Mouse (Mus musculus) spleen, postnatal 36 days (tissue): Measurements from ENCODE around the gene Cyb561a3.
"Not testable (repeated sequence)": the region's sequence is repeated elsewhere in the genome, so short reads cannot be mapped to it uniquely, and the experiment has no call there.

ENCODE experiments used
- DNase-seq, 2 experiments: peaks; one replicate each; pipeline ENCODE4 v3.0.0; 2022; ENCODE audit warnings: low spot score in 2 of 2, mixed read lengths in 1 of 2

The Cyb561a3 gene

GRCm38 (mm10) chr19:10576690-10577561, at the start of gene Cyb561a3, which contains the start of gene Tmem138:
Gene Cyb561a3, plus strand, starts transcription at chr19:10577172.
Gene Tmem138, minus strand, starts transcription at chr19:10577362.
- DNase-seq: peak; percentile 92 to 93

DNA sequence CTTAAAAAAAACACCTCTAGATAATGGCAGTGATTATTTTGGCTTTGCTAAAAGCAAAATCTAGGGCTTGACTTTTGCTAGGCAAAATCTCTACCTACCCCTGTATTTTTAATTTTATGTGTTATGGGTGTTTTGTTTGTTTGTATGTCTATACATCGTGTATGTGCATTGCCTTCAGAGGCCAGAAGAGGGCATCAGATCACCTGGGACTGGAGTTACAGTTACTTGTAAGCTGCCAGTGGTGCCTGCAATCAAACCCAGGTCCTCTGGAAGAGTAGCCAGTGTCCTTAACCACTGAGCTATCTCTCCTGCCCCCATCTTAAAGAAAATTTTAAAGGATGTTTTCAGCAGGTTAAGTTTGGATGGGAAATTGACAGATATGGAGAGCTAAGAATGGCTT, 46.9 kb upstream of the Cyb561a3 start:
- DNase-seq: no peak

- no peak for DNase-seq
Observed at GRCm38 (mm10) chr19:10539454-10539853, 37.5 kb upstream of the Cyb561a3 start.

GRCm38 (mm10) chr19:10555624-10556510, 21.1 kb upstream of the Cyb561a3 start, which contains the start of gene Tmem216:
Gene Tmem216, minus strand, starts transcription at chr19:10556238.
- DNase-seq: peak; percentile 87 to 88

GRCm38 (mm10) chr19:10557001-10557400, 20.0 kb upstream of the Cyb561a3 start:
- no peak for DNase-seq

- no peak for DNase-seq
Observed at GRCm38 (mm10) chr19:10557430-10557829, 19.5 kb upstream of the Cyb561a3 start.

DNA sequence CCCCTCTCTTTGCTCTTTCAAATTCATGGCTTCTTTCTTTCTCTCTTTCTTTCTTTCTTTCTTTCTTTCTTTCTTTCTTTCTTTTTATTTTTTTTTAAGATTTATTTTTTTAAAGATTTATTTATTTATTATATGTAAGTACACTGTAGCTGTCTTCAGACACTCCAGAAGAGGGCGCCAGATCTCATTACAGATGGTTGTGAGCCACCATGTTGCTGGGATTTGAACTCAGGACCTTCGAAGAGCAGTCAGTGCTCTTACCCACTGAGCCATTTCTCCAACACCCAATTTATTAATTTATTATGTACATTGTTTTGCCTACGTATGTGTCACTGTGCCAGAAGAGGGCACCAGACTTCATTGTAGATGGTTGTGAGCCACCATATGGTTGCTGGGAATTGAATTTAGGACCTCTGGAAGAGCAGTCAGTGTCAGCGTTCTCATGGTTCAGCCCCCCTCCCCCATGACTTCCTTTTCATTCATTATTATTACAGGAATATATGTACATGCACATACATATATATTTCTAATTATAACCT, 19.1 kb upstream of the Cyb561a3 start:
- not testable (repeated sequence) for DNase-seq

DNA sequence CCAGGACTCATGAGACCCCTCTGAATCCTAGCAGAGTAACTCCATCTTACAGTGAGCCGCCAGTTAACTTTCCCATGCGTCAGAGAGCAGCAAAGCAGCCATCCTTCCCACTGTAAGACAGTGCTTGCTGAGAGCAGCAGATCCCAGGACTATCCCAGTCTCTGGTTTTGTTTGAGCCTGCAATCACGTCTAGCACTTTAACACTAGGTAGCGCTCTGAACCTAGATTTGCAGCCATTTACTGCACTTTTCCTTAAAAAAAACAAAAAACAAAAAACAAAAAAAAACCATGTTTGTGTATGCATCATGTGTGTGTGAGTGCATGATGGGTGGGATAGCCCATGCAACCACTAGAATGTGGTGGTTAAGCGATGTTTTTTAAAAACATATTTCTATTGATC, 16.9 kb upstream of the Cyb561a3 start:
- no peak for DNase-seq

DNA sequence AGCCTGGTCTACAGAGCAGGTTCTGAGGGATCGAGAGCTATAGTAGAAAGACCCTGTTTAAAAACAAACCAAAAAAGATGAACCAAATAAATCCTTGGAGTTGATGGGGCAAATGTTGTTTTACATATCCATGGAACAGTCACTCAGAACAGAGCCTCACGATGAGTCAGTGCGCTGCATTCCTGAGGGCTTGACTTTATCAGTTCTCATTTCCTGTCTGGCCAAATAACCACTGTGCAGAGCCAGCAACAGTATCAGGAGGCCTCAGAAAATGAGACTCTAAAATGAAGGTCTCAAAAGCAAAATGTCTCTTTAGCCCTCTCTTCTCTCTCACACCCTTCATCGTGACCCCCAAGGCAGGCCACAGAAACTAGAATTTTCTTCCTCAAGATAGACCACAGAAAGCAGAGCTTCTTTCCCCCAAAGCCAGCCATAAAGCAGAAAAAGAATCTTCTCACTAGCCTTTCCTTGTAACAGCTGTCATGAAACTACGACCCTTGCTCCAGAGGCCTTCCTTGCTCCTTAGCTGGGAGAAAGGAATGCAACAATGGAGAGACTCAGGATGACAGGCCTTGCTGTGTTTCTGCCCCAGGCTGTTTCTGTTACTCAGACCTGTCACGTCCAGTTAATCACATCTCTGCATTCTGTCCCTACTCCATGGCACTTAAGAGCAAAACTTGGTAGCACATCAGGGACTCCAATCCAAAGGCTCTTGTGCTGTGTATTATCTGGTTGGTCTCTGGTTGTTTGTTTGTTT, 15.2 kb upstream of the Cyb561a3 start:
- no peak for DNase-seq

DNA sequence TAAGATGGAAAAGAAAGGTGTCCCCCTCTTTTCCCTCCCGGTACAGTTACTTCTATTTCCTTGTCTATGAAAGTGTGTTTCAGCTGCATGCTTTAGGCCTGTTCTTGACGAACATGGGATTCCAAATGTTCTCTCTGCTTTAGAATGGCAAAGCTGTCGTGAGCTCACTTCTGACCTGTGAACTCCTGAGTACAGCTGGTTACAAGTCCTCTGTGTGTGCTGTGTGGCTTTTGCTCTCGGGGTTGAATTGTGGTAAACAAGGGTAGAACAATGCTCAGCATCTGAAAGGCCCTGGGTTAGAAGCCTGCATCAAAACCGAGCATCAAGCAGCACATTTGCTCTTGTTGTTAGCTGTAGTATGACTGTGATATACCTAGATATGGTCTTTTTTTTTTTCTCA, 14.6 kb upstream of the Cyb561a3 start:
- no peak for DNase-seq

GRCm38 (mm10) chr19:10564278-10564677, 12.7 kb upstream of the Cyb561a3 start:
- no peak for DNase-seq

- no peak for DNase-seq
Observed at GRCm38 (mm10) chr19:10565217-10565616, 11.8 kb upstream of the Cyb561a3 start.

DNA sequence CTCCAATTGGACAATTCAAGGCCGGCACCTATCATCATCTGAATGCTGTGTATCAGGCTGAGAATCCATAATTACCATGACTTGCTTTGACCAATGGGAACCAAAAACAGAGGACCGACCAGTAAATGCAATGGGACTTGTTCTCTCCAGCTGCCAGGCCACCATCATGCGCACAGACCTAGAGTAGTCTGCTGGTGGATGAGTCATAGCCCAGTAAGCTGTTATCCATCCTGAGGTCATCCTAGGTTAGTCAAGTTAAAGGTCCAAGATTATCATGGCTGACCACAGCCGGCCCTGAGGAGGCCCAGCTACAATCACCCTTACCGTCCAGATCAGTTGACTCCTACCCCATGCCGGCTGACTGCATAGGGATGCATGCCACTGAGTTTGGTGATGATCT, 7.3 kb upstream of the Cyb561a3 start:
- no peak for DNase-seq

- no peak for DNase-seq
Observed at GRCm38 (mm10) chr19:10580102-10580501, 3.1 kb downstream of the Cyb561a3 start.

DNA sequence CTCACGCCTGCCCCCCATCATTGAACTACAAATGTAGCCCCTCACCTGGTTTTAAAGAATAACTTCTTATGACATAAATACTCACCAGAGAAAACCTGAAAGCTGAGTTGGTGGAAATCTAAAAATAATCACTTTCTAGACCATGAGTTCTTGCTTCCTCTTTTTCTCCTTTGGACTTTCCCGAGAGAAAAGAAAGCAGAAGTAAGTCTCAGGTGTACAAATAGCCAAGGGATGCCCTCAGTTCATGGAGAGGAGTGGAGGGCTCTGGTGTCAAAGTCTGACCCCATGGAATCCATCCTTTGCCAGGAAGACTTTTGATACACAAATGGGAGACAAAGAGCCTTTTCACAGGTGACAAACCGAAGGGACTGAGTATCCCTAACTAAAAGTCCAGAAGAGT, 3.8 kb downstream of the Cyb561a3 start:
- peak; percentile 45 to 65 for DNase-seq

DNA sequence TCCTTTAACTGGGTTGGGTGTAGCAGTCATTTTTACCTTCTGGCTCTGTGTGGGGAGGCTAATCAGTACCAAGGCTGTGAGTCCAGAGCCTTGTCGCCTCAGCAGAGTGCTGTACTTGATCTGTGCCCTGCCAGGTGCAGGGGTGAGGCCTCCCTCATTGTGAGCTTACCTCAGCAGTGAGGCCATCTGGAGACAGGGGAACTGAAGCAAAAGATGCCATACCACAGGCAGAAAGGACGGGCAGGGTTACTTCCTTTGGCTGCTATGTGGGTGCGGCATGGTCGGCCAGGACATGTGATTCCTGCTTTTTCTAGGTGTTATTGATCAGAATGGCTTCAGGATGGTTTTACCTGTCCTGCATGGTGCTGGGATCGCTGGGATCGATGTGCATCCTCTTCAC, 5.0 kb downstream of the Cyb561a3 start:
- DNase-seq: peak; percentile 86 to 87

GRCm38 (mm10) chr19:10583550-10584146, 6.7 kb downstream of the Cyb561a3 start:
- DNase-seq: no peak

GRCm38 (mm10) chr19:10585112-10585511, 8.1 kb downstream of the Cyb561a3 start:
- DNase-seq: peak; percentile 88 to 90

- no peak for DNase-seq
Observed at GRCm38 (mm10) chr19:10587231-10587630, 10.3 kb downstream of the Cyb561a3 start.

DNA sequence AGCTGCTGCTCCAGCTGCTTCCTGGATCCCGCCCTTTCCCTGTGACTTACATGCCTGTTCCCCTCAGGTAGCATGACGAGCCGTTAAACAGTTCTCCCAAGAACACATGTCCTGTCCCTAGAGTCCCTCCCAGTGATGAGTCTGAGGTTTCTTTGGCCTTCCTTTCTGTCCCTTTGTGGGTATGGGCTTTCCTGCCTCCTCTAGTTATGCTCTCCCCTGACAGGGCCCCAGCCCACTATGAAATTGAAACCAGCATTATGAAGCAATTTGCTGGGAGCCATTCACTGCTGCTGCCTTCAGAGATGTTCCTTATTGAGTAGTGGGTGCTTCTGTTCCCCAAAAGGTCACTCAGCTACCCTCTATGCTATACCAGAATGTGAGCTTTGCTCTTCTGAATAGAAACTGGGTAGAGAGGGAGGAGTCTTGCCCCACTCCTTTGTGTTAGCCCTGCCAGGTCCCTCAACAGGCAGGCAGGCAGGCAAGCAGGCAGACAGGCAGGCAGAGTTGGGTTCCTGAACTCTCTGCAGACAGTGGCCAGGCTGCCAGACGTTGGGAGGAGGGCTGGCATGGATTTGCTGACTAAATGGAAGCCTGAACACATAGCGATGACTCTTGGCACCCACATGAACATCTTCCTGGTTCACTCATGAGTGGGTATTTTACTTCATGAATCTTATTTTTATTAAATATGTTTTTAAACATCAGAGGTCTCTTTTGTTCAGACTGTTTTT, 12.3 kb downstream of the Cyb561a3 start:
- DNase-seq: no peak
